Mouse (Mus musculus): Measurements from ENCODE around the gene Runx2.
A peak's percentile ranks its signal among the peaks of the same experiment; 100 is the strongest.

Runx2 gene

DNA sequence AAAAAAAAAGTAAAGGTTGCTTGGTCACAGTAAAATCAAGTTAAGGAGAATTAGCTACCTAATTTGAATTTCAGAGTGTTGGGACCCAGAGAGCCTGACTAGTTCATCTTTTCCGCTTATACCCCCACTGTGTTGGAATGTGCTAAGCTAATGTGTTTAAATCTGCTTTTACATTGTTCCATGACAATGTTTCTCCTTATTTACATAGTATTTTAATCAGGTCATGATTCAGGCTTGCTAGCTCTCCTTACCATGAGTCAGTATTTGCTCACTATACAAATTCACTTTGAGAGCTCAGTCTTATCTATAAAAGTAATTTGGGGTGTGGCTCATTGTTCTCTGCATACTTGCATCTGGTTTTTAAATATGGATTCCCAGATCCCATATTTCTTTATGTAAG is 47.2 kb downstream of the Runx2 start:
- DNase-seq (ENCODE audit: low spot score in 2 of 2) = no peak

GRCm38 (mm10) chr17:44766975-44767374 is 47.6 kb downstream of the Runx2 start:
- DNase-seq (ENCODE audit: low spot score in 2 of 2) = no peak

GRCm38 (mm10) chr17:44766318-44766717 is 48.3 kb downstream of the Runx2 start:
- no peak for DNase-seq (ENCODE audit: low spot score in 2 of 2)

DNA sequence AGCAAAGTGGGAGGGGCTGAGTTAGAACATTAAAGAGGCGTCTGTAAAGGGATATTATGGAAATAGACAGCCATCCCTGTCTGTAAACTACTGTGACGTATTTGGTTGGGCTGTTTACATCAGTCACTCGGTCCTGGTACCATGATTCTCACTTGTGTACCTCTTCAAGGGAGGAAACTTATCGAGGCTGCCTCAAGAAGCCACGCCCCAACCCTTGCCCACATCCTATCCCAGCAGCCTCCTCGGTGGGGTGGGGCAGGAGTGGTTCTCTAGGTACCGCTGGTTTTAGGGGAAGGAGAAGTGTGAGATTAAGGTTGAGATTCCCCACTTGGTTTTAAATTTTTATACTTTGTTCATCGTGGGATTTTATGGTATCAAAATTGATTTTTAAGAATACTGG is 69.2 kb downstream of the Runx2 start:
- DNase-seq (ENCODE audit: low spot score in 2 of 2) = no peak

DNA sequence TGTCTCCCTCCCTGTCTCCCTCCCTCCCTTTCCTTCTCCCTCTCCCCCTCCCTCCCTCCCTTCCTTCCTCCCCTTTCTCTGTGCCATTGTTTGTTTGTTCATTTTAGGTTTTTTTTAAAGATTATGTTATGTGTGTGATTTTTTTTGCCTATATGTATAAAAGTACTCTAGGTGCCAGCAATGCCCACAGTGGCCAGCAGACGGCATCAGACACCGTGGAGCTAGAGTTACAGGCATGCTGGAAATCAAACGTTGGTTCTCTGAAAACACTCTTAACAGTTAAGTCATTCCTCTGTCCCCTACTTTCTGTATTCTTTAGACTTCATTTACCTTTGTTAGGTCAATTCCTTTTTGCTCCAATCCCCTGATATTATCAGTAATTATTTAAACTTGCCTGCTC is 70.8 kb downstream of the Runx2 start:
- DNase-seq (ENCODE audit: low spot score in 2 of 2) = no peak

- DNase-seq (ENCODE audit: low spot score in 2 of 2) = no peak
Observed at GRCm38 (mm10) chr17:44742246-44742645, 72.4 kb downstream of the Runx2 start.

- DNase-seq (ENCODE audit: low spot score in 2 of 2) = no peak
Observed at GRCm38 (mm10) chr17:44738121-44738637, 76.4 kb downstream of the Runx2 start.

DNA sequence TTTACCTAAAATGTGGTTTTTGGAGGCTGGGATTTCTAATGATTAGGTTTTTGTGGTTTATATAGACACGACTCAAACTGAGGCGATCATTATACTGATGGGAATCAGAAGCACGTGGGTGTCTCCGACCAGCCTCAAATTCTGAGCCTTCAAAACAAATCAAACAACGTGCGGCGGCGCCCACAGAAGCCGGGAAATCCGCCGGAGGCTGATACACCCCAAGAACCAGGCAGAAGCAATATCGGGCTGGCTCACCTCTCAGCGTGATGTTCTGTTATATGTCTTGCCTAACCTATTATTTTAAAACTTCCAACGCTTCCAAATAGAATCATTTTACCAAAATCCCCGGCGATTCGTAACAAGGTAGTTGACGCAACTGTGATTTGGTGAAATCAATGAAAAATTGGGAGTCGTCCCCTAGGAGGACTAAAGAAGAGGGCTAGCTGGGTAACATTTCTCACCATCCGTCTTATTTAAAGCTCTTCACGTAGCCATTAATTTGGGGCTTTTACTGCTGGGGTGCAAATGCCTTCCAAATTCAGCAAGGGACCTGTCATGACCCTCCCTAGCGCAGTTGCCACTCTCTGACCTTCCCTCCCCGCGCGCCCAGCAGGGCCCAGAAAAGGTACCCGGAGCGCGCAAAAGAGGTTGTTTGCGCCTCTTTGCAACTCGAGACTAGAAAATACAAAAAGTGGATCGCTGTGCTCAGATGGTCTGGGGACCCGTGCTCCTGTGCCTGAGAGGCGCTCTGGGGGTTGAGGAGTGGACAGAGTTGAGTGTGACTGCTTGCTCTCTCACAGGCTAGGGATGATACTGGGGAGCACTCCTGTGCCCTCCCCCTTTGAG is 77.1 kb downstream of the Runx2 start:
- DNase-seq (ENCODE audit: low spot score in 2 of 2) = no peak

GRCm38 (mm10) chr17:44735991-44736561 is 78.5 kb downstream of the Runx2 start:
- DNase-seq (ENCODE audit: low spot score in 2 of 2) = peak; percentile 33 to 66

DNA sequence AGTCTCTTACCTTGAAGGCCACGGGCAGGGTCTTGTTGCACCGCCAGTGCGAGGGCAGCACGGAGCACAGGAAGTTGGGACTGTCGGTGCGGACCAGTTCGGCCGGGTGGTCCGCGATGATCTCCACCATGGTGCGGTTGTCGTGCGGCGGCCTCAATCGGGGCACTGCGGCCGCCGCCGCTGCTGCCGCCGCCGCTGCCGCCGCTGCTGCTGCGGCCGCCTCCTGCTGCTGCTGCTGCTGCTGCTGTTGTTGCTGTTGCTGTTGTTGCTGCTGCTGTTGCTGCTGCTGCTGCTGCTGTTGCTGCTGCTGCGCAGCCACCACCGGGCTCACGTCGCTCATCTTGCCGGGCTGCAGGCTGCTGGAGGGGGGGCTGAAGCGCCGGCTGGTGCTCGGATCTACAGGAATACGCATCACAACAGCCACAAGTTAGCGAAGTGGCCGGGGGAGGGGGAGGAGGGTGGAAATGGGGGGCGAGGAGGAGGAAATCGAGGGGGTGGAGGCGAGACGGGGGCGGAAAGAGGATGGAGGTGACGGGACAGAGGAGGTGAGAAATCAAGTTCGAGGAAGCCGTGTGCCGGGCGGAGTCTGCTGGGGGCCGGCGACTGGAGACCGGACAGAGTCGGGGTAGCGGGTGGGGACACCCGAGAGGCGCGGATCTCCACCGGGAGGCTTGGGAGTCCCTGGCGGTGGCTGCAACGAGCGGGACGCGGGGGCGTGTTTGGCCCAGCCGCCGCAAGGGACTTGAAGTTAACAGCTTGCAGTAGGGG is 79.2 kb downstream of the Runx2 start:
- DNase-seq (ENCODE audit: low spot score in 2 of 2) = peak in 1 of 2 experiments; percentile 32

DNA sequence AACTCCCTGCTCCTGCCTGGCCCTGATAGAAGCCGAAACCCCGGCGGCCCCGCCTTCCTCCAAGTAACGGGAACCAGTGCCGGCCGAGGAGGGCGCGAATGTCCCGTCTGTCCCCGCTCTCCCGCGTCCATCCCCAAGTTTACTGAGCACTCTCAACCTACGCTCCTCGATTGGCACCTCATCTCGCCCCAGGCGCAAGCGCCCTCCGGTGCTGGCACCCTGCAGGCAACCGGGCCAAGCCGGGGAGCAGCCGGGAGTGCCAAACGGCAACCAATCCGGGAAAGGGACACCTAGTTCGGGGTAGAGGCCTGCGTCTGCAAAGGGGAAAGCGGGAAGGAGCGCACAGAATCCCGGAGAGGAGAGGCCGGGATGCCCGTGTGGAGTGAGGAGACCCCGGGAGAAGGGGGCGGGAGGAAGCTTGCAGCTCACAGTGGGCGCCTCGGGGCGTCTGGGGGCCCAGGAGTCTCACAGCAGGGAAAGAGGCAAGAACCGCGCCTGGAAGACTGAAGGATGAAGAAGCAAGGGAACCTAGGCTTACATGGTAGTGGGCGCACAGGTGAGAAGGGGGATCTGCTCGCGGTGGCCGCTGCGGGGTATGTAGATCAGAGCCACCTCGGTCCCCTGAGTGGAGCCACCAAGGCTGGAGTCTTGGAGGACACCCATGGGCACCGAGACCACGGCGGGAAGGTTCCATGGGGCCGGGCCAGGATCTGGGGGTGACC is 79.9 kb downstream of the Runx2 start:
- DNase-seq (ENCODE audit: low spot score in 2 of 2) = peak in 1 of 2 experiments; percentile 28

GRCm38 (mm10) chr17:44733544-44734310 is 80.9 kb downstream of the Runx2 start:
- no peak for DNase-seq (ENCODE audit: low spot score in 2 of 2)

DNA sequence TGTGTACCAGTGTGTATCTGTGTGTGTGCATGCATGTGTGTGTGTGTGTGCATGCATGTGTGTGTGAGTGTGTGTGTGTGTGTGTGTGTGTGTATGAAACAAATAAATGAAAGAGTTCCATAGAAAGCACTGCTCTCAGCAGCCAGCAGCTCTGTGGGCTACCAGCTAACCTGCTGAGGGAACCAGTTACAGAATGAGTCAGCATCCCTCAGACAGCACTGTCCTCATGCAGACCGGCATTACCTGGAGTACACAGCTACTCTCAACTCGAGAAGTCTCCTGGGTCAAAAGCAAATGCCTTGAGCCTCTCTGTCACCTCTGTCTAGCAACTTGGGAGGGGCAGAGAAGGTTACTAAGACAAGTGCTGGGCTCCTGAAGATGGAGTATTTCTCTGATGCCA is 86.1 kb downstream of the Runx2 start:
- DNase-seq (ENCODE audit: low spot score in 2 of 2) = no peak

GRCm38 (mm10) chr17:44727675-44728074 is 86.9 kb downstream of the Runx2 start:
- no peak for DNase-seq (ENCODE audit: low spot score in 2 of 2)

DNA sequence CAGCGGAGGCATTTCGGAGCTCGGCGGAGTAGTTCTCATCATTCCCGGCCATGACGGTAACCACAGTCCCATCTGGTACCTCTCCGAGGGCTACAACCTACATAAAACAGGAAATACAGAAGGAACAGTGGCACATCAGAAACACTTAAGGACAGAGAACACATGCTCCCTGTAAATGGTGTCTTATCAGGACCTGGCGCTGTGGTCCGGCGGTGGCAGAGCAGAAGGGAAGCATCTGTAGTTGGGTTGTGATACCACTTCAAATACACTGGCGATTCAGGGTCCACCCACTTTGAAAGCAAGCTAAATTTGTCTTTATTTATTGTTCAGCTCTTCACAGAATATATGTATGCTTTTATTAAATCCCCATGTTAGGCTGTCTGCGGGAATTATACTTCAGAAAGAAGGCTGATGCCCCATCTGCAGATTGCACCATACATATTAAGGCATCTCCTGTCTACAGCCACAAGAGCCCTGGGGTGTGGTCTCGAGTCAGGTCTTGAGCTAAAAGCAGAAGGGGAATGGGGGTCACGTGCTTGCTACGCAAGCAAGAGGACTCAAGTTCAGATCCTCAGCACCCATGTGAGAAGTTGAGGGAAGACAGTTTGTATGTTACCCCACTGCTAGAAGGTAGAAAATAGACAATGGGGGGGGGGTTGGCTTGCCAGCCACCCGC is 89.7 kb downstream of the Runx2 start:
- DNase-seq (ENCODE audit: low spot score in 2 of 2) = no peak

- no peak for DNase-seq (ENCODE audit: low spot score in 2 of 2)
Observed at GRCm38 (mm10) chr17:44724255-44724654, 90.3 kb downstream of the Runx2 start.

DNA sequence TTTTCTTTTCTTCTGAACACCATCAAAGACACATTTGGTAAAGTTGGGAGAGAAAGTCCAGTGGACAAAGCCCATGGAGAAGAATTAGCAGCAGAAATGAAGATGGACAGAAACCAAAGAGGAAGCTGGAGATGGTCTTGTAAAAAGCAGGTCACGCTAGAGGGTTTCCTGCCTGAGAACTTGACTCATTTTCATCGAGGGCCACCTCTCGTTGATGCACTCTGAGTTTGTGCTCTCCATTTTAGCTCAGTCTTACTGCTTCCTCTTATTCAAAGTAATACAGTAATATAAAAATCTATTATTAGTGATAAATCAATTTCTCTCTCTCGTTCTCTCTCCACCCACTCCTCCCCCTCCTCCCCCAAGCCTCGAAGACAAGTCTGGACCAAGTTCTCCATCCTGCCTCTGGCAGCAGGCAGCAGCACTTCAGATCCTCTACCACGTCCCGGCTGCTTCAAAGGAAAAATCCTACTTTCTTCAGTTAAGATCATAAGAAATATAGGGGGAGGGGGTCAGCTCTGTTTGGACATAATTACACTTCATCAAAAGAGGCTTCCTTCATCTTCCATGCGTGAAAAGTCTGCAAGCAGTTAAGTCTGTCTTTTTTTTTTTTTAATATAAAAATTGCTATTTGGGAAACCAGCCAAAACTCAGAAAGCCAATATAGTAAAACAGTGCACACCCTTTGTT is 92.3 kb downstream of the Runx2 start:
- no peak for DNase-seq (ENCODE audit: low spot score in 2 of 2)

DNA sequence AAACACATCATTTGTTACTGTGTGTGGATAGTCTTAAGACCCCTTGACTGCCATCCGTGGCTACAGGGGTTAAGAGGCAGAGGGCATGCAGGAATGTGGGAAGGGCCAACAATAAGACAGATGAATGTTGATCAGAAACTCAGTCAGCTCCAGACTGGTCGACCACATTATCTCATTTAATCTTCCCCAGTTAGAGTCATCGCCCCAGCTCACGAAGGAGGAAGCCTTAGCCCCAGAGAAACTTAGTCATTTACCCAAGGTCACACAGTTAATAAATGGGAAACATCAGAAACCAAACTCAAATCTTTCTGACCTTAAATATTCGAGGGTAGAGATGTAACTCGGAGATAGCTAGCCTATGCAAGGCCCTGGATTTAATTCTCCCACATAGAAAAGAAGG is 96.0 kb downstream of the Runx2 start:
- DNase-seq (ENCODE audit: low spot score in 2 of 2) = no peak

- no peak for DNase-seq (ENCODE audit: low spot score in 2 of 2)
Observed at GRCm38 (mm10) chr17:44718036-44718435, 96.6 kb downstream of the Runx2 start.

DNA sequence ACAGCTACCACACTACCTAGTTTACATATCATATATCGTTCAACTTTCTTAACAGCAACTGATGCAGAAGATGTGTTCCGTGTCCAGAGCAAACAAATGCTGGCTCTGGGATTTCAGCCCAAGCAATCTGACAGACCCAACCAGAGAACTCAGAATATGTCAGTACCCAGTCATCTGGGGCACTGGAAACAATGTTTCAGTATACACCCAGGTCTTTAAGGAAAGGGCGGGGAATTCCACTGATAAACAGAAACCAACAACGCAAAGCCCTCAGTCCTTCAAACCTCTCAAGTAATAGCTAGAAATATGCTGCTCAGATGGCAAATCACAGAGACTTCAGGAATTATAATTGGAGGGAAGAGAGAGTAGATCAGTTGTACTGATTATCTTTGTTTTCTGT is 100.5 kb downstream of the Runx2 start:
- DNase-seq (ENCODE audit: low spot score in 2 of 2) = no peak

Measured in frontal cortex, postnatal 14 days (tissue).